Mouse (Mus musculus) lung, adult 2 months (tissue): ENCODE measurements around the gene Ttc25.

ENCODE experiments used
- CTCF ChIP-seq: fragments of 200-500 bp; IDR thresholded peaks from 2 replicates; pipeline ENCODE4 v1.5.1; 2011; ENCODE audit warnings: mild to moderate bottlenecking, low read length, control low read depth; ENCODE audit not compliant: insufficient read depth
- POLR2A ChIP-seq: fragments of 200-500 bp; IDR thresholded peaks from 2 replicates; pipeline ENCODE4 v1.6.1; 2011; ENCODE audit warnings: low read depth, mild to moderate bottlenecking, control low read depth, low read length, borderline replicate concordance; ENCODE audit errors: extremely low read depth

- TF ChIP-seq POLR2A (no peak), CTCF (no peak)
These were observed 59.1 kb downstream of the Ttc25 start for GRCm38 (mm10) chr11:100604321-100605005.
